Mouse (Mus musculus) monocyte, adult 5-6 weeks (primary cell): ENCODE measurements around the gene Rapgef1. TPM values are rescaled to one million over a fixed set of nuclear protein-coding genes. Genes with fewer than 3 reads are reported as not detected.
A peak's percentile ranks its signal among the peaks of the same experiment; 100 is the strongest.

ENCODE experiments used
- ATAC-seq: fragments of 153-309, 156-312 bp; replicated peaks from 2 replicates; pipeline ENCODE4 v1.8.0; 2017; ENCODE audit warnings: mild to moderate bottlenecking; ENCODE audit not compliant: low TSS enrichment, insufficient number of reproducible peaks, severe bottlenecking, poor library complexity, low FRiP score
- total RNA-seq: library from RNA; stranded (forward); fragments of 200-1000, 200-491, 200-594 nt; gene quantifications from 3 replicates; pipeline ENCODE4 v1.2.3, GENCODE M21; 2017

The Rapgef1 gene
- total RNA-seq, 1 experiment from 2014 or later = 62.3 TPM

DNA sequence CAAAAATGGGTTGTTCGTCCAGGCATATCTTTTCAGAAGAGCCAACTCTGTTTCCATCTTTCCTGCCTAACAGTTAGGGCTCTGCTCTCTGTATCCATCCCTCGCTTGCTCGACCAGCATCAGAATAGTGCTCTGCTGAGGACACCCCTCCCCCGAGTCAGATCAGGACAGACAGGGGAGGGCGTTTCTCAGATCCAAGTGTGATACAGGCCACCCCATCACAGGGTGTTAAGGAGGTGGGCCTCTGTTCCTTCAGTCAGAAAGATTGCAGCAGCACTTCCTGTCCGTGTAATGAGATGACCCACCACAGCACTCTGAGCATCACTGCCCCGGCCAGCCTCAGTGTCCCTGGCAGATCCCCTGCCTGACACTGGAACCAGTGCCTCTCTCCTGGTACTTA is 96.6 kb downstream of the Rapgef1 start:
- ATAC-seq = no peak

DNA sequence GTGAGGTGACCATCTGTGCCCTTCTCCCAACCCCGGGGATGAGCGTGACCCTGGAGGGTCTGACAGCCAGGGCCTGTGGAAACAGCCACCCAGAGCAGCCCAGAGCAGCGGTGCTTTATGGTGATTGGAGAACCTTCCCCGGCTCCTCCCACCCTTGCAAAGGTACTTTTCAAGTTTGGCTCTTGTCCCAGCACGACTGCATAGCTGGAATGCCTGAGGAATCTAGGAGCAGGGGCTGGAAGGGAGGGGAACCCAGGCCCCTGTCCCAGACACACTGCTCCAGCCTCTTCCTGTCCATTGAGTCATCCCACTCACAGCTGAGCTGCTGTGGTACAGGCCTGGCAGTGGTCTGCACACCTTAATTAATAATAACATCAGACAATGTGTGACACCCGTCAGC is 97.2 kb downstream of the Rapgef1 start:
- ATAC-seq = no peak

DNA sequence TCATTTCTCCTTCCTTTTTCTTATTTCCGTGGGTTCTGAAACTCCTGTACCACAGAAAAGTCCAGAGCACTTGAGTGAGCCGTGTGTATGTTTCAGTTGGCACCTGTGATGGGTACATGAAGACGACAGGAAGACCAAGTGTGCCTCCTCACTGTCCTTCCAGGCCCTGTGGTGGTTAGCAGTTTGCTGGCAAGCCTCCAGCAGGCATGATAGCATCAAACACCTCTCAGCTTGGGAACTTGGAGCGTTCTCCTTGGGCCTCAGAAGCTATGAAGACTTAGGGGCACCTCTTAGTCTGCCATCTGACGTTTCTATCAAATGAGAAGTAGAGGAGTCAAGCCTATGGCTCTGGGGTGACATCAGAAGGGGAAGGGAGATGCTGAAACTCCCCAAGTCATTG is 99.1 kb downstream of the Rapgef1 start:
- ATAC-seq = no peak

DNA sequence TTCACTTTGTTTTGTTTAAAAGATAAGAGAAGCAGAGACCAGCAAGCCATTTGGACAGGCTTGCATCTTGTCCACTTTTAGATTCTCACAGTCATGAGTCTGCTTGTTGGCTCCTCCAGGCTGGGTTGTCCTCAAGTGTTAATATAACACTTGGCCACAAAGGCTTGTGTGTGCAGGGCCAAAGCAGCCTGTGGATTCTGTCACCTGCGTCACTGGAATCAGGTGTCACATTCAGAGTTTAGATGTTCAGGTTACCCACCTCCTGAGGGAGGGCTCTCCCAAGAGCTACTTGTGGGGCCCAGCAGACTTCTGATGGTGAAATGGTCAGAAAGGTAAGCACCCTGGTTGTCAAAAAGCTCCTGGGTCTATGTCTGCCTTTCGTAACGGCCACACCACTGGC is 103.6 kb downstream of the Rapgef1 start:
- no peak for ATAC-seq

DNA sequence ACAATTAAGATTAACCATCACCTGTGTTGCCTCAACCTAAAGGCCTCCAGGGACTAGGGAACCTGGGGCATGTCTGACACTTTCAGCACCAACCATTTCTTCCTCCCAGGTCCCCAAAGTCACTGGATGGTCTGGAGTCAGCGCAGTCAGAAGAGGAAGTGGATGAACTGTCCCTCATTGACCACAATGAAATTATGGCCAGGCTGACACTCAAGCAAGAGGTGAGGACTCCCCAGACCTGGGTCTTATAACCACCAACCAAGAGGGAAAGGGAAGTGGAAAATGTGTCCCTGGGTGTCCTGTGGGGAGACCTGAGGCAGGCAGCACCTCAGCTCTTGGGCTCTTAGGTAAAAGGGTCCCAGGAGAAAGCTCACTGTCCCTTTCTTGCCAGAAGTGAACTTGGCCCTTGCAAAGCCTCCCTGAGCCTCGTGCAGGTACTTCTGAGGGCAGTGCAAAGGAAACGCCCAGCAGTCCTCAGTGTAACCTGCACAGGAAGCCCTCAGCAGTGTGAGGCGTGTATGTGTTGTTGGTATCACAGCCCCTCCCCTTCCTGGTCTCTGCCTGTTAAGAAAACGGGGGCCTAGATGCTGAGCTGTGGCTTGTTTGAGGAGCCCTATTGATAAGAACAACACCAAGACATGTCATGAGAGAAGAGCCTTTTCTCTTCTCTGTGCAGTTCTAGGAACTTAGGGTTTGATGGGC is 105.3 kb downstream of the Rapgef1 start:
- ATAC-seq = 0 out of 2 replicates have a peak, but pooled peaks have one; percentile 24

DNA sequence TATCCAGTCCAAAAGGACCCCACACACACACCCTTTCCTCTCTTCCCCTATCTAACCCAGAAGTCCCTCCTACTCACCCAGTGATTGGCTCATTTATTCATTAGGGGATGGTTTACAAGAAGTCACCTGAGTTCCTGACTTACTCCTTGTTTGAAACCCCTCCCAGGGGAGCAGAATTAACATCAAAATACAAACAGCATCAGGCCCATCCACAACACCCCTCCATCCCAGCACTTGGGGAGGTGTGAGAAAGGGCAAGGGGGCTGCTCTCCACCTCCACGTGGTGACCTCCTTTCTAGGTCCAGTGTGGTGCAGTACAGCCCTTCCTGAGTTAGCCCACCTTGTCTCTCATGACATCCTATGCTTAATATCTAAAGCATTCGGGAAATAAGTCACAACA is 110.0 kb downstream of the Rapgef1 start:
- no peak for ATAC-seq

DNA sequence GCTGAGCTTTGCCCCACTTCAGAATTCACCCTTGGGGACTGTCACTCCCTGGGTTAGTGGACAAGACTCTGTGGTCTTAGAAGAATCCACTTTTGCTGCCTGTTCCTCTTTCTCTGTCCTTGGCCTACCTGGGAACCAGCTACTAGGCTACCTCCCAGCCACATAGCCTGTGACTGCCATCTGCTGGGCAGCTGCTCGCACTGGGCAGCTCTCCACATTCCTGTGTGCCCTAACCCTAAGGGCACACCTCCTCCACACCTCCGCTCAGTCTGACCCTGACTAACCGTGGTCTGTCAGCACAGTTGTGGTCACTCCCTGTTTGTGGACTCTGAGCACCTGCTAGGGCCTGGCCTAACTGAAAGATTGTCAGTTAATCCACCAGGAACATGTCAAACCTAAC is 112.0 kb downstream of the Rapgef1 start:
- ATAC-seq = no peak; the same call in 1 of the 2 replicates

DNA sequence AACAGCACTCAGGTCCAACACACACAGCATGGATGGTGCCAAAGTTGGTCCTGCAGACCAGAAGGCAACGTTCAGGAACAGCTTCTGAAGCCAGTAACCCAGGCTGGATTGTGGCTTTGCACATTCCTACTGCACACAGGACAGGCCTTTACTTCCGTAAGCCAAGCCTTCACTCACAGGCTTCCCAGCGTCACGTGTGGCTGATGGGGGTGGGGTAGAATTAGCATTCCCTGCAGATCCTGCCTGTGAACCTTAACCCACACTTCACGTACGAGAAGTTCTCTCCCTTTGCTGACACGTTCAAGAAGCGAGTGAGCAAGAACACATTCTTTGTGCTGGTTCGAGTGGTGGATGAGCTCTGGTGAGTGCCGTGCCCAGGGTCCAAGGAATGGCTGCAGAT is 113.0 kb downstream of the Rapgef1 start:
- ATAC-seq = no peak

DNA sequence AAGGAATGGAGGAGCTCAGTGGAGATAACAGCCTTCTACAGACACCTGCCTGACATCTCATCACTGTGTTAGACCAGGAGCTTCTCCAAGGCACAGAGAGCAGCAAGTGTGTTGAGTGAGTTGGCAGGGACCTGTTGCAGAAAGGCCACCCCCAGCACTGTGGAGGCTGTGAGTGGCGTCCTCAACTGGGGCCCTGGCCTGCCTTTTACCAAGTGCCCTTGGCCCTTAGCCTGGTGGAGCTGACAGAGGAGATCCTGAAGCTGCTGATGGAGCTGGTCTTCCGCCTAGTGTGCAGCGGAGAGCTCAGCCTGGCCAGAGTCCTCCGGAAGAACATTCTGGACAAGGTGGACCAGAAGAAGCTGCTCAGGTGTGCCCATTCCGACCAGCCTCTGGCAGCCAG is 113.8 kb downstream of the Rapgef1 start:
- no peak for ATAC-seq

DNA sequence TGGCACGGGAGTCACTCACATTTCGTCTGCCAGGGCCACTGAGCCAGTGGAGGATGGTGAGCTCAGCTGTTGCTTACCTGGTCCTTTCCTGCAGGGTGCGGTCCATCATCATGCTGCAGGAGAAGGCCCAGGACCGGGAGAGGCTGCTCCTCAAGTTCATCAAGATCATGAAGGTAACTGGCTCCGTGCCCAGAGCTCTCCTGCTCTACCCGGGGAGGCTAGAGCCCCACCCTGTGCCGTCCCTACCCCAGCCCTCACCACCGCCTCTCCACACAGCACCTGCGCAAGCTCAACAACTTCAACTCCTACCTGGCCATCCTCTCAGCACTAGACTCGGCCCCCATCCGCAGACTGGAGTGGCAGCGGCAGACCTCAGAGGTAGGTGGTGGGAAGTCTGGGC is 116.2 kb downstream of the Rapgef1 start:
- ATAC-seq = no peak

DNA sequence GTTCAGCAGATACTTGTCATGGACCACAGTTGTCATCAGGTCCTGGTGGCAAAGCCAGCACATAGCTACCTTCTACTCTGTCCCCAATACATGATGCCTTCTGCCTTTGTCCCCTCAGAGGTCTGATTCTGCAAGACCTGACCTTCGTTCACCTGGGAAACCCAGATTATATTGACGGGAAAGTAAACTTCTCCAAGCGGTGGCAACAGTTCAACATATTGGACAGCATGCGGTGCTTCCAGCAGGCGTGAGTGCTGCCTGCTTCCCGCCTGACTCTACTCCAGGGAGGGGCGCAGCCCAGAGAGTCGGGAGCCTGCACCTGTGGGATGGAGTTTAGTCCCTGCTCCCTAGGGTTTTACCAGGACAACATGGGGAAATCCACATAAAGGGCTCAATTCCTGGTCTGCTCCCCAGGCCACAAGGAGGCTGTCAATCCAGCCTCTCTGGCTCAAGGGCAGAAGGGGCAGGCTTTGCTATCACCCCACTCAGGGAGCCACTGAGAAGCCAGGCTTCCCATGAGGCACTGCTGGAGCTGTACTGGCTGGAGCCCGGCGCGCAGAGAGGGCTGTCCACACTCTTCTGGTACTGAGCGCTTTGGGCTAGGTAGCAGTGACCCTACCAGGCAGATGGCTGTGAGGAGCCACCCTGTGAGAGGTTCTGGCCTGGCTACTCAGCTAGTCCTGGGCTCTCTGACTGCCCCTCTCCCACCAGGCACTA is 117.8 kb downstream of the Rapgef1 start:
- no peak for ATAC-seq

DNA sequence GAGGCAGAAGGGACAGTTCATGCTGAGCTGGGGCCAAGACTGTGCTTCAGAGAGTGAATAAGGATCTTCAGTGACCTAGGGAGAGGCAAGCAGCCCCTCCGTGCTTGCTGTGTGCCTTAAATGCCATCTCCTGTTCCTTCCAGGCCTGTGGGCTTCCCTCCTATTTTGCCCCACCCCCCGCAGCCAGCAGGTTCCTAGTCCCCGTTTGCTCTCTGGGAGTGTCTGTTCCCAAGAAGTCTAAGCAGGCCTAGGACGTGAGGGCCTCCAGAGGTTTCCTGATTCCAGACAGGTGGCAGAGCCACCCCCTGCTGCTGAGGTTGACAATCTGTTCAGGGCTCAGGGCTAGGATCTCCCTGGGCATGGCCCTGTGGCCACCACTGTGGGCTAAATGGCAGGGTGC is 119.3 kb downstream of the Rapgef1 start:
- no peak for ATAC-seq

DNA sequence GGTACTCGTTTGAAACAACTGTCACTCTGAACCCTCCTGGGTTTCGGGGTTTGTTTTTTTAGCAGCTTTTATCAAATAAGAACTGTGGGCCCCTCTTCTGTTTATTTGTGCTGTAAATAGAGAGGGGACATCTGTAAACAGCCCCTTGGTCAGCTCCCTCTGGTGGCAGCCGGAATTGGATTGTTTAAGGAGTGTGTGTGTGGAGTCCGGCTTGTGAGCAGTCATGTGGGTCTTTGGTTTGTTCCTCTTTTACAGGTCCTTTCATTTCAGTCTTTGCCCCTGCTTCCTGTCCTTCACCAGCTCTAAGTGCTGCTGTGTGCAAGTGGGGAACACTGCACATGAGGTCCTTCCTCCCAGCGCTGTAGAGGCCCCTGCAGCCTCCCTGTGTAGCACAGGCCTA is 119.8 kb downstream of the Rapgef1 start:
- ATAC-seq = peak; percentile 32; the same call in 1 of the 2 replicates

DNA sequence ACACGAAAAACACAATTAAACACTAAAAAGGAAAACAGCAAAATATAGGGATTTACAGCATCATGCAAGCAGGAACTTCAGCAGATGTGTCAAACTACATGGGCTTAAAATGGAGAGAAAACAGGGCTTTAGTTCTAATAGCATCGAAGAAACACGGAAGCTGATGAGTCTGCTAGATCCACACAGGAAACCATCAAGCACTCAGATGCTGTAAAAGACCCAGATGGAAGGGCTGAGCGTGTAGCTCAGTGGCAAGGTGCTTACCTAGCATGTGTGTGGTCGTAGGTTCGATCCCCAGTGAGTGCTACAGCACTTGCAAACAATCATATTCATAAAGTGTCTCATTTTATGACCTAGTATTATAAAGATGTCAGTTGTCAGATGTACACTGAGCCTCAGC is 121.7 kb downstream of the Rapgef1 start:
- no peak for ATAC-seq

DNA sequence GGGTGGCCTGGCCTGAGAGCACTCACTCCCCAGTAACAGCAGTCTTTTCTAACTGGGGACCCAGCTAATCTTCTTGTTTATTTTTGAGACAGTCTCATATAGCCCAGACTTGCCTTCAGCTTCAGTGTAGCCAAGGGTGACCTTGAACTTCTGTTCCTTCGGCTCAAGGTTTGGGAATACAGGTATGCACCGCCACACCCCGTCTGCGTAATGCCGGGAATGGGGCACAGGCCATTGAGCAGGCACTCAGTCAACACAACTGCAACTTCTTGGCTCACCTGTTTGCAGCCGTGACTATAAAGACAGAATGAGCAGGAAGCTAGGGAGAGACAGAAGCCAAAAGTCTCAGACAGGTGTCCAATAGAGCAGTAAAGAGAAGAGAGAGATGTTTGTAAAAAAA is 124.7 kb downstream of the Rapgef1 start:
- no peak for ATAC-seq

DNA sequence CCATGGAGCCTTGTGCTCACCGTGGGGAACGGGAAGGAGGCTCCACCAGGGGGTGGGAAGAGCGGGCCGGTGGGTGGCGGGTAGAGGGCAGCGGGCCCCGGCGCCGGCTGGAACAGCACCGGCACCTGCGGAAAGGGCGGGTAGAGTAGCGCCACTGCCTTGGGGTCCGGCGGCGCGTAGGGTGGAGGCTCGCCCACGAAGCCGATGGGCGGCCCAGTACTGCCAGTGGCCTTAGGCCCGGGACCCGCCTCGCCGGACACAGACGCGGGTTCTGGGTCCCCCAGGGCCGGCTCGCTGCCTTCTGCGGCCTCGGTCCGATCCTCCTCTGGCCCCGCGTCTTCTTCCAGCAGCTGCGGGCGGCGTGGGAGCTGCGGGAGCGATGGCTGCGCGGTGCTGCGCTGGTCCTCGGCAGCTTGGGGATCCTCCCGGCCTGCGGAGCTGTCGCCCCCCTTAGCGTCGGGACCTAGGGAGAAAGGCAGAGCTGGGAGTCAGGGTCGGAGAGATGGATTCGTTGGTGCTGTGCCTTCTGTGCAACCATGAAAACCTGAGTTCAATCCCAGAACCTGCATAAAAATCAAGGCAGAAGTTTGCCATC is 127.8 kb downstream of the Rapgef1 start:
- ATAC-seq = no peak

DNA sequence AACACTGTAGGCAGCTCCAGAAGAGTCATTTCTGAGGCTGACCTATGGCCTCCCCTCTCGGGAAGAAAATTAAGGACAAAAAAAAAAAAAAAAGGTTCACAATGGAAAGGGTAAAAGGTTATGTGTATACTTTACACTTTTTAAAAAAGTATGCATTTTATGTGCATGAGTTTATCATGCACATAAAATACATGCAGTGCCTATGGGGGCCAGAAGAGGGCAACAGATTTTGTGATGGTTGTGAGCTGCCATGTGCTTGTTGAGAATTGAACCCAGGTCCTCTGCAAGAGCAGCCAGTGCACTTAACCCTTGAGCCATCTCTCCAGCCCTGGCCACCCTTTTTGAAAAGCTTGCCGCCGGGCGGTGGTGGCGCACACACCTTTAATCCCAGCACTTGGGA is 128.3 kb downstream of the Rapgef1 start:
- no peak for ATAC-seq

DNA sequence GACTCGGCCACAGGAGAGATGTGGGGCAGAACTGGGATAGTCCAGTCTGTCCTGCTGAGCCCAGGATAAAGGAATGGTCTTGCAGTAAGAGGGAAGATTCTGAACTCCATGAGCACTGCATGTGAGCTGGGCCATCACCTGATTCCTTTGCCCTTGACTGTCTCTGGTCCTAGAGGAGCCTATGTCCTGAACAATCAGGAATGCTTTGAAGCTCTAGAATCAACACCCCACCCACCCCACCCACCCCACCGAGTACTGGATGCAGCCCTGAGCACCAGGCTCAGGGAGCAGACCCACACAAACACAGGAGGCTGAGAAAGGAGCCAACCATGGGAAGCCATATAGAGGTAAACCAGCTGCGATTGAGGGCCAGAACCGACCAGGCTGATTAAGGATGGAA is 129.0 kb downstream of the Rapgef1 start:
- no peak for ATAC-seq

DNA sequence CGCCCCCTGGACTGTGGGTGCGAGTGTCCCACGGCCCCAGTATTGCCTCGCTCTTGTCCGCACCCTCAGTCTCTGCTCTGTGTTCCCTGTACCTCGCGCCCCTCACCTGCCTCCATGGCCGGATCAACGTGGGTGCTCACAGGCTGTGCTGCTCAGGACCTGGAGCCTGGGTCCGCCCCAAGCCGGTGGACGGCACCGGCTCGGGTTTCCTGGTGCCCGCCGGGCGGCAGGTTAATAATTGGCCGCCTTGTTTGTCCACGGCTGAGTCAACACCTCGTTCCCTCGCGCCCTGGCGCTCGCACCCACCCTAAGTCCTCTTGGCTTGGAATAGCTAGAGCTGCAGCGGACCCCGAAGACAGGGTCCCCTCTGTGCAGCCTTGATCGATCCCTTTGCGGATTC is 132.0 kb downstream of the Rapgef1 start, which contains the start of gene Gm13420:
Gene Gm13420, minus strand, starts transcription at position 189 of the 400 bp plus-strand sequence.
- peak; percentile 5; the same call in 1 of the 2 replicates for ATAC-seq

DNA sequence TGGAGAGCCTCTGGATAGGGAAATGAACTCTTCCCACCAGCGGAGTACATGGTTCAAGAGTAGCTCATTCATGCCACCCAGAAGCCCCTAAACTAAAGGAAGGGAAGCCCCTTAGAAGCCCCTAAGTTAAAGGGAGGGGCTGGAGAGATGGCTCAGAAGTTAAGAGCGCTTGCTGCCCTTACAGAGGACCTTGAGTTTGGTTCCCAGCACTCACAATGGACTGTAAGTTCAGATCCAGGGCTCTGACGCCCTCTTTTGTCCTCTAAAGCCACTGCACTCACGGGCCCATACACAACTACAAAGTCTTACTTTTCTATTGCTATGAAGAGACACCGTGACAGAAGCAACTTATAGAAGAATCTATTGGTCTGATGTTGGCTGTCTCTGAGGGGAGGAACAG is 132.9 kb downstream of the Rapgef1 start:
- ATAC-seq = no peak
